Mouse (Mus musculus) macrophage (primary cell): ENCODE data around the gene S100a1. TPM values are rescaled to one million over a fixed set of nuclear protein-coding genes. Genes with fewer than 3 reads are reported as not detected.

Source experiments
- H3K27ac ChIP-seq: fragments of 350-480 bp; formaldehyde crosslinking; 2 replicates; pipeline ENCODE4 v1.9.0; 2021
- H3K36me3 ChIP-seq: fragments of 350-480 bp; formaldehyde crosslinking; 2 replicates; pipeline ENCODE4 v1.9.0; 2021; ENCODE audit errors: inconsistent target
- H3K4me3 ChIP-seq: fragments of 350-480 bp; formaldehyde crosslinking; 2 replicates; pipeline ENCODE4 v1.9.0; 2021; ENCODE audit errors: inconsistent target
- H3K79me2 ChIP-seq: fragments of 350-480 bp; formaldehyde crosslinking; 2 replicates; pipeline ENCODE4 v1.9.0; 2021; ENCODE audit errors: inconsistent target
- WGBS: methylation state at CpG from one replicate; pipeline ENCODE4 v1.1.7; 2026; ENCODE audit warnings: inconsistent platforms; ENCODE audit not compliant: missing documents; 5-methylcytosine and 5-hydroxymethylcytosine counted together
- polyA plus RNA-seq: library from polyadenylated mRNA; stranded (reverse); fragments of 250-400 nt; gene quantifications from 3 replicates; pipeline ENCODE4 v1.2.4, GENCODE M21; 2018; ENCODE audit warnings: inconsistent platforms
- total RNA-seq, 78 experiments: library from RNA; depleted of rRNA; stranded (reverse); fragments of 250-400 nt; gene quantifications; 1 replicate in 9 of 78; 2 replicates in 24 of 78; 3 replicates in 43 of 78; 4 replicates in 2 of 78; pipeline ENCODE4 v1.2.4; 2018; ENCODE audit warnings: inconsistent platforms in 56 of 78

Gene S100a1
- 10 to 100 TPM in 5 of 26 experiments, 1 to 10 TPM in 21; 2.8 to 21.7 (median 7.5) TPM for total RNA-seq (2018; cell fraction: chromatin; rRNA removed)
- 100 to 1,000 TPM in 25 of 26 experiments, 10 to 100 TPM in 1; 90.7 to 695 (median 289) TPM for total RNA-seq (2018; cell fraction: cytosol; rRNA removed)
- 100 to 1,000 TPM in 3 of 26 experiments, 10 to 100 TPM in 23; 19.7 to 144 (median 44.2) TPM for total RNA-seq (2018; cell fraction: nucleus; rRNA removed)
- 229 to 857 TPM (median 718 TPM) in 3 replicates for polyA plus RNA-seq

- Histone ChIP-seq H3K36me3 (no peaks in the 10 kb centered on the region), H3K4me3 (peak within 1 kb of the TSS; percentile 90), H3K27ac (peak within 1 kb of the TSS; percentile 63), H3K79me2 (peaks cover 11% of the 10 kb centered on the region; the same call in 1 of the 2 replicates)
- 7% methylated on average over 25 of the region's 25 CpGs for WGBS
Measured at GRCm38 (mm10) chr3:90513796-90514590, at the start of gene S100a1, which contains the start of gene S100a13. Gene S100a1, minus strand, starts transcription at chr3:90514392. Gene S100a13, plus strand, starts transcription at chr3:90514435.

GRCm38 (mm10) chr3:90560008-90560628 is 45.9 kb upstream of the S100a1 start, which contains the start of gene S100a3:
Gene S100a3, plus strand, starts transcription at chr3:90560578.
- H3K4me3 ChIP-seq, result no peak within 1 kb of the TSS
- H3K79me2 ChIP-seq, result no peaks in the 10 kb centered on the region
- no peak within 1 kb of the TSS for H3K27ac ChIP-seq
- no peaks in the 10 kb centered on the region for H3K36me3 ChIP-seq
- 88% methylated on average over 6 of the region's 6 CpGs for WGBS

GRCm38 (mm10) chr3:90555954-90556353 is 41.8 kb upstream of the S100a1 start:
- 80% methylated on average over 5 of the region's 5 CpGs for WGBS
- H3K4me3 ChIP-seq, result no peak overlapping the region

GRCm38 (mm10) chr3:90552231-90552630 is 38.0 kb upstream of the S100a1 start:
- Histone ChIP-seq H3K4me3 (no peak overlapping the region), H3K27ac (no peak overlapping the region), H3K36me3 (no peaks in the 10 kb centered on the region), H3K79me2 (no peaks in the 10 kb centered on the region)
- WGBS, result 86% methylated on average over 2 of the region's 2 CpGs

More at GRCm38 (mm10) chr3:90555954-90556353, 41.8 kb upstream of the S100a1 start:
- Histone ChIP-seq H3K27ac (no peak overlapping the region), H3K79me2 (no peaks in the 10 kb centered on the region), H3K36me3 (no peaks in the 10 kb centered on the region)

- H3K79me2 ChIP-seq, result no peaks in the 10 kb centered on the region
- H3K36me3 ChIP-seq, result no peaks in the 10 kb centered on the region
- H3K27ac ChIP-seq, result no peak overlapping the region
- WGBS, result 100% methylated on average over 2 of the region's 2 CpGs
- H3K4me3 ChIP-seq, result no peak overlapping the region
Measured at GRCm38 (mm10) chr3:90550421-90550790, 36.2 kb upstream of the S100a1 start.

- H3K27ac ChIP-seq, result no peak overlapping the region
- 85% methylated on average over 5 of the region's 5 CpGs for WGBS
- H3K4me3 ChIP-seq, result no peak overlapping the region
- H3K79me2 ChIP-seq, result no peaks in the 10 kb centered on the region
- H3K36me3 ChIP-seq, result no peaks in the 10 kb centered on the region
Measured at GRCm38 (mm10) chr3:90549676-90550420, 35.7 kb upstream of the S100a1 start.

- Histone ChIP-seq H3K4me3 (no peak overlapping the region), H3K79me2 (no peaks in the 10 kb centered on the region), H3K36me3 (no peaks in the 10 kb centered on the region), H3K27ac (no peak overlapping the region)
- WGBS, result 97% methylated on average over 4 of the region's 4 CpGs
Measured at GRCm38 (mm10) chr3:90540904-90541303, 26.7 kb upstream of the S100a1 start.

- no peak overlapping the region for H3K4me3 ChIP-seq
- no peaks in the 10 kb centered on the region for H3K36me3 ChIP-seq
- H3K27ac ChIP-seq, result no peak overlapping the region
- WGBS, result 91% methylated on average over 5 of the region's 5 CpGs
- H3K79me2 ChIP-seq, result no peaks in the 10 kb centered on the region
Measured at GRCm38 (mm10) chr3:90537905-90538296, 23.7 kb upstream of the S100a1 start.

GRCm38 (mm10) chr3:90537141-90537904 is 23.1 kb upstream of the S100a1 start, which contains the start of gene S100a16:
Gene S100a16, plus strand, starts transcription at chr3:90537254.
- no peak within 1 kb of the TSS for H3K4me3 ChIP-seq
- no peaks in the 10 kb centered on the region for H3K36me3 ChIP-seq
- H3K27ac ChIP-seq, result no peak within 1 kb of the TSS
- 93% methylated on average over 10 of the region's 10 CpGs for WGBS
- no peaks in the 10 kb centered on the region for H3K79me2 ChIP-seq

GRCm38 (mm10) chr3:90535446-90535845 is 21.3 kb upstream of the S100a1 start:
- Histone ChIP-seq H3K36me3 (no peaks in the 10 kb centered on the region), H3K27ac (no peak overlapping the region), H3K79me2 (no peaks in the 10 kb centered on the region), H3K4me3 (no peak overlapping the region)
- WGBS, result 90% methylated on average over 1 of the region's 1 CpGs

GRCm38 (mm10) chr3:90531713-90532112 is 17.5 kb upstream of the S100a1 start:
- H3K36me3 ChIP-seq, result no peaks in the 10 kb centered on the region
- 96% methylated on average over 5 of the region's 5 CpGs for WGBS
- no peak overlapping the region for H3K27ac ChIP-seq
- H3K4me3 ChIP-seq, result no peak overlapping the region
- no peaks in the 10 kb centered on the region for H3K79me2 ChIP-seq

- 0 out of 2 replicates have a peak, but pooled peaks cover 5% of the 10 kb centered on the region for H3K36me3 ChIP-seq
- H3K4me3 ChIP-seq, result no peak overlapping the region
- no peak overlapping the region for H3K27ac ChIP-seq
- 87% methylated on average over 6 of the region's 7 CpGs for WGBS
- H3K79me2 ChIP-seq, result no peaks in the 10 kb centered on the region
Measured at GRCm38 (mm10) chr3:90527291-90527873, 13.2 kb upstream of the S100a1 start.

GRCm38 (mm10) chr3:90526580-90526979 is 12.4 kb upstream of the S100a1 start, which contains the start of gene S100a14:
Gene S100a14, plus strand, starts transcription at chr3:90526856.
- H3K36me3 ChIP-seq, result 0 out of 2 replicates have a peak, but pooled peaks cover 5% of the 10 kb centered on the region
- H3K79me2 ChIP-seq, result no peaks in the 10 kb centered on the region
- no peak within 1 kb of the TSS for H3K4me3 ChIP-seq
- no peak within 1 kb of the TSS for H3K27ac ChIP-seq
- 75% methylated on average over 5 of the region's 5 CpGs for WGBS
